Mouse (Mus musculus): Measurements from ENCODE around the gene Erc2. TPM values are rescaled to one million over a fixed set of nuclear protein-coding genes. Genes with fewer than 3 reads are reported as not detected.
"Not testable (repeated sequence)": the region's sequence is repeated elsewhere in the genome, so short reads cannot be mapped to it uniquely, and the experiment has no call there.

The Erc2 gene
- polyA plus RNA-seq, 1 experiment from 2014 or later: 9.1 TPM

GRCm38 (mm10) chr14:27860371-27861046, 238.3 kb downstream of the Erc2 start:
- DNase-seq (ENCODE audit: extremely low spot score, low spot score): no peak
- H3K9me3 ChIP-seq: no peaks in the 10 kb centered on the region
- no peak overlapping the region for H3K27ac ChIP-seq
- H3K4me3 ChIP-seq: no peak overlapping the region
- H3K4me1 ChIP-seq: peaks cover 5% of the 10 kb centered on the region; the same call in 1 of the 2 replicates
- 93% methylated on average over 6 of the region's 6 CpGs for WGBS
- H3K36me3 ChIP-seq (replicated peaks): no peaks in the 10 kb centered on the region
- no peaks in the 10 kb centered on the region for H3K27me3 ChIP-seq (ENCODE audit: poor library complexity, severe bottlenecking)

DNA sequence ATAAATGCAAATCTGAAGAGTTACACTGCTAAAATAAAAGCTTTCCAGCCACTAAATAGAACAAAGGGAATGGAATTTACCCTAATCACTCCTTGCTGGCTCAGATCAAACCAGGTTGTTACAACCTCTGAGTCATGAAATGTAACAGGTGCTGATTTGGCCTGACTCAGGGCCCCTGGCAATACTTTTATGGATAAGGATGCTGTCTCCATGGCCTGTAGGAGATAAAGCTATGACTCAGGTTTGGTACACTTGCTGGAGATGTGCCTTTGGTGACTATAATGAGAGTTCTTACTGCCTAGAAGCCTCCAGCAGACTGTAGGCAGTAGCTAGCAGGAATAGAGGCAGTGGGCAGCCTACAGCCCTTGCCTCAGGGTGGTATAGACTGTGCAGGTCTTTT, 240.1 kb downstream of the Erc2 start:
- H3K27me3 ChIP-seq (ENCODE audit: poor library complexity, severe bottlenecking): no peaks in the 10 kb centered on the region
- H3K4me3 ChIP-seq: no peak overlapping the region
- no peak overlapping the region for H3K27ac ChIP-seq
- H3K4me1 ChIP-seq: no peaks in the 10 kb centered on the region
- DNase-seq (ENCODE audit: extremely low spot score, low spot score): no peak
- no peaks in the 10 kb centered on the region for H3K9me3 ChIP-seq
- no peaks in the 10 kb centered on the region for H3K36me3 ChIP-seq (replicated peaks)

- no peaks in the 10 kb centered on the region for H3K4me1 ChIP-seq
- H3K27me3 ChIP-seq (ENCODE audit: poor library complexity, severe bottlenecking): no peaks in the 10 kb centered on the region
- no peak for DNase-seq (ENCODE audit: extremely low spot score, low spot score)
- no peaks in the 10 kb centered on the region for H3K36me3 ChIP-seq (replicated peaks)
- no peak overlapping the region for H3K27ac ChIP-seq
- no peaks in the 10 kb centered on the region for H3K9me3 ChIP-seq
- H3K4me3 ChIP-seq: no peak overlapping the region
These were observed 245.2 kb downstream of the Erc2 start for GRCm38 (mm10) chr14:27867386-27867785.

DNA sequence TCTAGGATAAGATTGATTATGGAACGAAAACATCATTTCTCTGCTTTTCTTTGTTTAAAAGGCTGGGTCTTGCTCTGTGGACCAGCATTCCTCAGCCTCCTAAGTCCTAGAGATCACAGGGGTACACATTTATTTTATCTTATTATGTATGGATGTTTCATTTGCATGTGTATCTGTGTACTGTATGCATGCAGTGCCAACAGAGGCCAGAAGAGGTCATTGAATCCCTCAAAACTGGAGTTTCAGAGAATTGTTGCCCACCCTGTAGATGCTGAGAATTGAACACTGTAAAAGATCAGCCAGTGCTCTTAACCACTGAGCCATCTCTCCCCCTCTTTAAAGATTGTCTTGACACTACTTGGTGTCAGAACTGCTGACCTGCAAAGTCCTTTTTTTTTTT, 251.4 kb downstream of the Erc2 start:
- H3K27me3 ChIP-seq (ENCODE audit: poor library complexity, severe bottlenecking): peaks cover 22% of the 10 kb centered on the region; the same call in 1 of the 2 replicates
- peaks cover 13% of the 10 kb centered on the region for H3K4me1 ChIP-seq
- H3K9me3 ChIP-seq: no peaks in the 10 kb centered on the region
- DNase-seq (ENCODE audit: extremely low spot score, low spot score): no peak
- no peaks in the 10 kb centered on the region for H3K36me3 ChIP-seq (replicated peaks)
- H3K27ac ChIP-seq: no peak overlapping the region
- H3K4me3 ChIP-seq: no peak overlapping the region
- WGBS: 91% methylated on average over 1 of the region's 1 CpGs

- H3K4me3 ChIP-seq: no peak overlapping the region
- peaks cover 22% of the 10 kb centered on the region; the same call in 1 of the 2 replicates for H3K27me3 ChIP-seq (ENCODE audit: poor library complexity, severe bottlenecking)
- peaks cover 13% of the 10 kb centered on the region for H3K4me1 ChIP-seq
- DNase-seq (ENCODE audit: extremely low spot score, low spot score): no peak
- no peaks in the 10 kb centered on the region for H3K9me3 ChIP-seq
- H3K27ac ChIP-seq: no peak overlapping the region
- WGBS: 83% methylated on average over 13 of the region's 13 CpGs
- H3K36me3 ChIP-seq (replicated peaks): no peaks in the 10 kb centered on the region
These were observed 253.8 kb downstream of the Erc2 start for GRCm38 (mm10) chr14:27875991-27876411.

- WGBS: 88% methylated on average over 5 of the region's 5 CpGs
- Histone ChIP-seq H3K27me3 (ENCODE audit: poor library complexity, severe bottlenecking) (no peaks in the 10 kb centered on the region), H3K36me3 (replicated peaks) (no peaks in the 10 kb centered on the region), H3K9me3 (no peaks in the 10 kb centered on the region), H3K27ac (no peak overlapping the region), H3K4me3 (no peak overlapping the region), H3K4me1 (peaks cover 1% of the 10 kb centered on the region)
- DNase-seq (ENCODE audit: extremely low spot score, low spot score): no peak
These were observed 259.7 kb downstream of the Erc2 start for GRCm38 (mm10) chr14:27881972-27882371.

- H3K27ac ChIP-seq; DNase-seq (ENCODE audit: extremely low spot score, low spot score); H3K9me3 ChIP-seq; H3K36me3 ChIP-seq (replicated peaks); H3K4me1 ChIP-seq; H3K4me3 ChIP-seq; H3K27me3 ChIP-seq (ENCODE audit: poor library complexity, severe bottlenecking): not testable (repeated sequence)
- 66% methylated on average over 5 of the region's 5 CpGs for WGBS
These were observed 264.1 kb downstream of the Erc2 start for GRCm38 (mm10) chr14:27886337-27886736.

DNA sequence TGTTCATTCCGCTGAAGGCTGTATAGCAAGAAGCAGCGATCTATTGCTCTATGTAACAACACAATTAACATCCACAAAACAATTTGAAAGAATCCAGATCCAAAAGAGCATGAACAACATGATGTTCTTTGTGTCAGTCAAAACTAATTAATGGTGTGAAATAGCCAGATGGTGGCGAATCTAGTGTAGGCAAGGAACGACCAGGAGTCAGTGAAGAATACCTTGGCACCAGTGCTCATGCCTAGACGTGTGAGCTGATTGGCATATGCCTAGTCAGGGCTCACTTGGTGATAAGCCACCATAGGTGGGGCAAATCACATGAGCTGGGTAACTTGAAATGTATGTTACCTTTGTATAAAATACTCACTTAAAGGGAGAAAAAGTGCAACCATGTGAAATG, 265.3 kb downstream of the Erc2 start:
- H3K36me3 ChIP-seq (replicated peaks): no peaks in the 10 kb centered on the region
- H3K4me1 ChIP-seq: no peaks in the 10 kb centered on the region
- no peak for DNase-seq (ENCODE audit: extremely low spot score, low spot score)
- 91% methylated on average over 5 of the region's 5 CpGs for WGBS
- no peak overlapping the region for H3K4me3 ChIP-seq
- no peak overlapping the region for H3K27ac ChIP-seq
- no peaks in the 10 kb centered on the region for H3K27me3 ChIP-seq (ENCODE audit: poor library complexity, severe bottlenecking)
- no peaks in the 10 kb centered on the region for H3K9me3 ChIP-seq

DNA sequence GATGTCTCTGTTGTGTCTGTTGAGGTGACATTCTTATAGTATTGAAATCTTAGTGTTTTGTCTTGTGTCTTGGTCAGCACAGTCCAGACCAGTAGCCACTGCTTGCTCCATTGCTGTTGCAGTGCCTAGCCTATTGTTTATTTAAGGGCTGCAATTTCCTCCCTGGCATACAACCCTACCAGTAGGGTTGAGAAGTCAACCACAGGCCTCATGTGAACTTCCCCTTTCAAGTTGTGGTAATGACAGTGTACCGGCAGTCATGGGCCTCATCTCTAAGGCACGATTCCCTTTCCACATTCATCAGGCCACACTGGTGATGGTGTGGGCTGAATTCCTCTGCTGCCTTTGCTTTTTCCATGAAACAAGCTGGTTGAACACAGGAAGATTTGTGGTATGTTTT, 267.4 kb downstream of the Erc2 start:
- H3K27me3 ChIP-seq (ENCODE audit: poor library complexity, severe bottlenecking): no peaks in the 10 kb centered on the region
- H3K4me3 ChIP-seq: no peak overlapping the region
- no peak overlapping the region for H3K27ac ChIP-seq
- H3K36me3 ChIP-seq (replicated peaks): no peaks in the 10 kb centered on the region
- 87% methylated on average over 2 of the region's 2 CpGs for WGBS
- no peaks in the 10 kb centered on the region for H3K4me1 ChIP-seq
- H3K9me3 ChIP-seq: no peaks in the 10 kb centered on the region
- no peak for DNase-seq (ENCODE audit: extremely low spot score, low spot score)

- H3K27me3 ChIP-seq (ENCODE audit: poor library complexity, severe bottlenecking): no peaks in the 10 kb centered on the region
These were observed 270.2 kb downstream of the Erc2 start for GRCm38 (mm10) chr14:27892416-27892815.

DNA sequence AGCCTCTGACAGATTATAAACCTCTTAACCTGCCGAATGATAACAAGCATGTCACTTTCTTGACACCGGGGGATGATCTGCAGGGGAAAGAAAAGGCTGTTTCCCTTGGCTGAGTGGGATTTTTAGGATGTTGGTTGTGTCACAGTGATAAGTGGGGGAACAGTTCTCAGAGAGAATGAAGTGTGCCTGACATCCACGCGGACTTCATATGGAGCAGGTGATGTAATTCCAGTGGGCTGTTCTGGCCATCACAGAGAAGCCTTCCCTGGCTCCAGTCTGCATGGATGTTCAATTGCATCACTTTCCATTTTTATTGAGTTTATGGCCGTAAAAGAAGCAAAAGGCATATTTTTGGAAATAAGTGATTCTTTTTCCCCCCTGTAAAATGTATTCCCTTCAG, 279.5 kb downstream of the Erc2 start:
- 94% methylated on average over 5 of the region's 5 CpGs for WGBS

More at GRCm38 (mm10) chr14:27892416-27892815, 270.2 kb downstream of the Erc2 start:
- no peak for DNase-seq (ENCODE audit: extremely low spot score, low spot score)
- Histone ChIP-seq H3K9me3 (no peaks in the 10 kb centered on the region), H3K27ac (no peak overlapping the region), H3K4me1 (no peaks in the 10 kb centered on the region), H3K36me3 (replicated peaks) (no peaks in the 10 kb centered on the region), H3K4me3 (no peak overlapping the region)
- 90% methylated on average over 2 of the region's 2 CpGs for WGBS

GRCm38 (mm10) chr14:27921656-27922373, 299.6 kb downstream of the Erc2 start:
- Histone ChIP-seq H3K4me3 (no peak overlapping the region), H3K9me3 (no peaks in the 10 kb centered on the region), H3K4me1 (peaks cover 11% of the 10 kb centered on the region), H3K27me3 (ENCODE audit: poor library complexity, severe bottlenecking) (no peaks in the 10 kb centered on the region), H3K27ac (no peak overlapping the region), H3K36me3 (replicated peaks) (no peaks in the 10 kb centered on the region)
- 83% methylated on average over 5 of the region's 5 CpGs for WGBS
- no peak for DNase-seq (ENCODE audit: extremely low spot score, low spot score)

More for the DNA sequence above, 279.5 kb downstream of the Erc2 start:
- H3K27me3 ChIP-seq (ENCODE audit: poor library complexity, severe bottlenecking): no peaks in the 10 kb centered on the region
- H3K9me3 ChIP-seq: no peaks in the 10 kb centered on the region
- no peaks in the 10 kb centered on the region for H3K36me3 ChIP-seq (replicated peaks)
- no peak overlapping the region for H3K4me3 ChIP-seq
- DNase-seq (ENCODE audit: extremely low spot score, low spot score): no peak
- no peak overlapping the region for H3K27ac ChIP-seq
- 0 out of 2 replicates have a peak, but pooled peaks cover 3% of the 10 kb centered on the region for H3K4me1 ChIP-seq

DNA sequence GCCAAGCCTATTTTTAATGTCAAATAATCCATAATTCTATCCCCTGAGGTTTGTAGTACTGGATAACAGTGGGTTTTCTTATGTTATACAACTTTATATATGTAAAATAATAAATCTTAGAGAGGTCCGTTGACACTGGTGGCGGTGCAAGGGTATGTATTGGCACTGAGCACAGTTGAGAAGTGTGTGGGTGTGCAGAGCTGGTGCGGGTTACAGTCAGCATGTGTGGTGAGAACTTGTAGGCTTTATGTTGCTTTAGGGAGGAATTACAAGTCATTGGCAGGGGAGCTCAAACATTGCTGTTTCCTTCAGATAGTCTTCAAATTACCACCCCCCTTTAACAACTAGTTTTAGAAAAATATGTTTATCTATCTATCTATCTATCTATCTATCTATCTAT, 305.1 kb downstream of the Erc2 start:
- Histone ChIP-seq H3K4me1 (no peaks in the 10 kb centered on the region), H3K27ac (no peak overlapping the region), H3K27me3 (ENCODE audit: poor library complexity, severe bottlenecking) (no peaks in the 10 kb centered on the region), H3K36me3 (replicated peaks) (no peaks in the 10 kb centered on the region), H3K9me3 (no peaks in the 10 kb centered on the region), H3K4me3 (no peak overlapping the region)
- DNase-seq (ENCODE audit: extremely low spot score, low spot score): no peak
- WGBS: 96% methylated on average over 3 of the region's 3 CpGs

Measured in forebrain, embryonic 10.5 days (tissue).